ENCODE assay signal across 15 mouse cellular contexts in genomic region chr15:5743893-5744292, GRCm38 (mm10).
"Had no signal": no experiment of that assay in that cellular context is flagged by ENCODE, and none has a peak within 500 bp of the region (broad histone marks: within the 10 kb centered on the region; RNA-seq: fewer than 3 reads in every experiment).

No protein-coding gene starts in this region.

- H3K27me3 ChIP-seq: neural tube, embryonic 13.5 days; neural tube, embryonic 15.5 days; stomach, embryonic 15.5 days had no signal

- DNase-seq: retina, postnatal 1 day; right cerebral cortex, adult 18-20 months; right cerebral cortex, postnatal 14 days; right cerebral cortex, postnatal 25 days; right cerebral cortex, postnatal 4 days; spleen, adult 18-20 months; thymus, adult 18-20 months; thymus, adult 2 months; thymus, postnatal 14 days; thymus, postnatal 25 days; thymus, postnatal 36 days; thymus, postnatal 4 days had no signal

- H3K36me3 ChIP-seq: neural tube, embryonic 13.5 days; neural tube, embryonic 15.5 days; stomach, embryonic 15.5 days had no signal

- H3K4me3 ChIP-seq: neural tube, embryonic 13.5 days; neural tube, embryonic 15.5 days; stomach, embryonic 15.5 days had no signal

- H3K4me2 ChIP-seq: neural tube, embryonic 13.5 days; neural tube, embryonic 15.5 days; stomach, embryonic 15.5 days had no signal
